Mouse (Mus musculus): ENCODE data around the gene Vmac. TPM values are rescaled to one million over a fixed set of nuclear protein-coding genes. Genes with fewer than 3 reads are reported as not detected.

The Vmac gene
- polyA plus RNA-seq (2014; fragmentation: Illumina TruSeq; extraction: RNeasy Lipid Tissue Mini Kit (QIAGEN cat#74804); ENCODE audit: low read depth, low replicate concordance): 5.9 TPM

DNA sequence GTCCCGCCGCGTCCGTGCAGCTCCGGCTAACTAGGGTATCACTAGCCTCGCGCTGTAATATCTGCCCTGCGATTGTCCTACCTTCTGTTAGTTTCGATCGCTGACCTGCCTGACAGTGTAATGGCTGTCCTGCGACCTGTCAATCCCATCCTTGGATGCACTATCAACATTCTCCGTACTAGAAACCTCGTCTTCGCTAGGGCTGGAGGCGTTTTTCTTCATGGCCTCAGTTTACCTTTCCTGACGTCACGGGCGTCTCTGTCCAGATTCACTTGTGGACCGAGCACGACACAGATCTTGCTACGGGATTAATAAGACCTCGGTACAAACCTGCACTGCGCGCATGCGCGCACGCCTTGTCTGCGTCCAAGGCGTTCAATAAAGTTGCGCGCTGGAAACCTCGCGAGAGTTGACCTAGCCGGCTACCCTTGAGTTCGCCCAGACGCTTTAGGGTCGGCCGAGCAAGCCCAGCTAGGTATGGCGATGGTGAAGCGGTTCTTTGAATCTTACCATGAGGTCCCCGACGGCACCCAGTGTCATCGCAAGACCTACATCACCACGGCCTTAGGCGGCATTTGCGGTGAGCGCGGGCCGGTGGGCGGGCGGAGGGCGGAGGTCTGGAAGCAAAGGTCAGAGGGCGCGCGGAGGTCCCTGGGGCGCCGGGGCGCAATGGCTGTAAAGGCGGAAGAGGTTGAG, at the start of gene Vmac, which contains the start of gene Ndufa11:
Gene Vmac (minus strand): TSS at position 660 of the 696 bp plus-strand sequence.
Gene Ndufa11 (plus strand): TSS at position 405 of the 696 bp plus-strand sequence.

DNA sequence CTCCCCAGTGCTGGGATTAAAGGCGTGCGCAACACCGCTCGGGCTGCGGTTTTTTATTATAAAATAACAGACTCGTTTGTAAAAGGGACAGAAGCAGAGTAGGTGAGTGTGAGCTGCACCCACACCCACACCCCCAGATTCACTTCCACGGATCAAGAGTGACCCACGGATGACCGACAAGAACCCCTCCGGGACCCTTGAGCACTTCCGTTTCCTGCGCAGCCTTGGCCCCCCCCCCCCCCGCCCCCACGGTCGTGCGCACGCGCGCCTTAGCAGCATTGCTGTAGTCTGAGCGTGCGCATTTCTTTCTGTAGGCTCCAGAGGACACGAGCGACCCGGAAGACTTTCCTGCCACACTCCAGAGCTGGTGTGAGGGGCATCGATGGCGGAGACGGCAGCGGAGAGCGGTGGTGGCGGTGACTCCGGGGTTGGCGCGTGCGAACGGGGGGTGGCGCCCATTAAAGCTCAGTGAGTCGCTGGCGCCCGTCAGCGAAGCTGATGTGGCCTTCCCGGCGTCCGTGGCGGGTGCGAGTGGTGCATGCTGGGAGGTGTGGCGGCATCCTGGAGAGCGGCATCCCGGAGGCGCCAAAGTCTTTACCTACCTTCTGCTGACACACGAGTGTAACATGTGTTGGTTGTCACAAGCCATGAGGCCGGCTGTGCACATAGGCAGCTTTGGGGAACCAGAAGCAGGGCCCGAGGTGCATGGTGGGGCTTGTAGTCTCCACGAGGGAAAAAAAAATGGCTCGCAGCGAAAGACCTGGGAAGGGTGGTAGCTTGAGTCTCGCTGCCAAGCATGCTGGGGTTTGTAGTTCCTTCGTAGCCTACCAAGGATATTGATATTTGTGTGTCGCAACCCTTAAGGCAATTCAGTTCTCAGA, 46.9 kb upstream of the Vmac start, which contains the start of gene Dus3l:
Gene Dus3l (plus strand): TSS at position 284 of the 881 bp plus-strand sequence.

DNA sequence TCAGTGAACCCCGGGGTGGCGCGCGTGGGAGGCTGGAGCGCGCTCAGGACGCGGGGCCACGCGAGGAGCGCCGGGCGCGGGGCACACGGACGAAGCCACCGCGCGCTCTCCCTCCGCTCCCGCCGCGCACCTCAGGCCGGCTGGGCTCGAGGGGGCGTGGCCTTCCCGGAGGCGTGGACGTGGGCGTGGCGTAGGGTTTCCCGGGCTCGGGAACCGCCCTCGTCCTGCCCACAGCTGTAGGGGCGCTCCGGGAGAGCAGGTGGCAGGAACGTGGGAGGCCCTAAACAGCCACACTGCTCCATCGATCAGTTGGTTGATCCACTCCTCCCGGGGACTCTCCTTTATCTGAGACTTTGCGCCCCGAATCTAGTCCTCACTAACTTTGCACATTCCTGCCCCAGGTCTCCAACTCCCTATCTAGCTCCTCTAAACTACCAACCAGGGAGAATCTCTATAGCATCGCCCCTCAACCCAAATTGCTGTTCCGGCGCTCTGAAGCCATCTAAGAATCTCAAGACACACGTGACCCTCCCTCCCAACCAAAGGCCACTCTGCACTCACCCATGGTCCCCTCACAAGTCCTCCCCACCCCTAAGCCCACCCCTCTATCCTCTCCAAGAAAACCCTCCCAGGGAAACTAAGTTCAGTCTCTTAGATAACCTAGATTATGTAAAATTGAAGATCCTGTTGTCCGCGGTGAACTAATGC, 39.7 kb upstream of the Vmac start, which contains the start of gene Nrtn:
Gene Nrtn (minus strand): TSS at position 115 of the 708 bp plus-strand sequence.

DNA sequence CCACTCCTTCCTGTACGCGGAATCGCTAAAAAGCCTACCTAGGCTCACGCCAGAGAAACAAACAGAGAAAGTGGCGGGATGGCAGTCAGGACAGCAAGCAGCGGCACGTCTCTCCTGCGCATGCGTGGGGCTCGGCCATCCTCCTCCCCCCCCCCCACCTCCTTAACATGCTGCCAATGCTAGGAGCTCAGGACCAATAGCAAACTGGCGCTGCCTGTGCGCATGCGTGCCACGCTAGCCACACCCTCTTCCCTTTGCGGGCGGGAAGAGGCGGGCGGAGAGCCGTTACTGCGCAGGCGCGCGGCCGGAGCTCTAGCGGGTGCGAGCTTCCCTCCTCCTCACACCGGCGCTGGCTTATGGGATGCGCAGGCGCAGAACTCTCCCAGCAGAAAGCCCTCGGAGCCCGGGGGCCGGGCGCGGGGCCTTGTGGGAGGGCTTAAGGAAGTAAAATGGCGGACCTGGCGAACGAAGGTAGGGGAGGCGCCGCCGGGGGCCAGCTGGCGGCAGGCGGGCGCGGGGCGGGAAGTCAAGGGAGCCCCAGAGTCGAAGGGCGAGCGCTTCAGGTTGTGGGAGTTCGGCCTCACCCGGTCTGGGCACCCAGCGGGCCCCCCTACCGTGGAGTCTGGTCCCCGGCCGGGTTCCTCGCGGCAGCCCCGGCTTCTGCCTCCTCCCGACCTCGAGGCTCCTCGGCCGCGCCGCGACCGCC, 44.7 kb downstream of the Vmac start, which contains the start of gene Ranbp3:
Gene Ranbp3 (plus strand): TSS at position 354 of the 706 bp plus-strand sequence.

Other genes starting within 250 kb of the Vmac start
- 46.2 TPM for gene Ptprs, start 241.5 kb downstream of the Vmac start, polyA plus RNA-seq (2014; fragmentation: Illumina TruSeq; extraction: RNeasy Lipid Tissue Mini Kit (QIAGEN cat#74804); ENCODE audit: low read depth, low replicate concordance)
- gene Znrf4, start 205.6 kb downstream of the Vmac start, polyA plus RNA-seq (2014; fragmentation: Illumina TruSeq; extraction: RNeasy Lipid Tissue Mini Kit (QIAGEN cat#74804); ENCODE audit: low read depth, low replicate concordance): not detected
- gene Gm20219, start 163.6 kb downstream of the Vmac start, polyA plus RNA-seq (2014; fragmentation: Illumina TruSeq; extraction: RNeasy Lipid Tissue Mini Kit (QIAGEN cat#74804); ENCODE audit: low read depth, low replicate concordance): not detected
- 63.1 TPM for gene Safb2, start 133.4 kb downstream of the Vmac start, polyA plus RNA-seq (2014; fragmentation: Illumina TruSeq; extraction: RNeasy Lipid Tissue Mini Kit (QIAGEN cat#74804); ENCODE audit: low read depth, low replicate concordance)
- gene Safb, start 133.2 kb downstream of the Vmac start, polyA plus RNA-seq (2014; fragmentation: Illumina TruSeq; extraction: RNeasy Lipid Tissue Mini Kit (QIAGEN cat#74804); ENCODE audit: low read depth, low replicate concordance): 89.3 TPM
- gene 2410015M20Rik, start 108.3 kb downstream of the Vmac start, polyA plus RNA-seq (2014; fragmentation: Illumina TruSeq; extraction: RNeasy Lipid Tissue Mini Kit (QIAGEN cat#74804); ENCODE audit: low read depth, low replicate concordance): 302 TPM
- gene Rpl36, start 104.6 kb downstream of the Vmac start, polyA plus RNA-seq (2014; fragmentation: Illumina TruSeq; extraction: RNeasy Lipid Tissue Mini Kit (QIAGEN cat#74804); ENCODE audit: low read depth, low replicate concordance): 1,063 TPM
- 125 TPM for gene Lonp1, start 91.1 kb downstream of the Vmac start, polyA plus RNA-seq (2014; fragmentation: Illumina TruSeq; extraction: RNeasy Lipid Tissue Mini Kit (QIAGEN cat#74804); ENCODE audit: low read depth, low replicate concordance)
- not detected for gene Catsperd, start 89.9 kb downstream of the Vmac start, polyA plus RNA-seq (2014; fragmentation: Illumina TruSeq; extraction: RNeasy Lipid Tissue Mini Kit (QIAGEN cat#74804); ENCODE audit: low read depth, low replicate concordance)
- 35.0 TPM for gene Ranbp3, start 44.7 kb downstream of the Vmac start, polyA plus RNA-seq (2014; fragmentation: Illumina TruSeq; extraction: RNeasy Lipid Tissue Mini Kit (QIAGEN cat#74804); ENCODE audit: low read depth, low replicate concordance)
- 933 TPM for gene Ndufa11, start 255 bp downstream of the Vmac start, polyA plus RNA-seq (2014; fragmentation: Illumina TruSeq; extraction: RNeasy Lipid Tissue Mini Kit (QIAGEN cat#74804); ENCODE audit: low read depth, low replicate concordance)
- gene Nrtn, start 39.5 kb upstream of the Vmac start, polyA plus RNA-seq (2014; fragmentation: Illumina TruSeq; extraction: RNeasy Lipid Tissue Mini Kit (QIAGEN cat#74804); ENCODE audit: low read depth, low replicate concordance): 10.2 TPM
- 21.5 TPM for gene Dus3l, start 46.7 kb upstream of the Vmac start, polyA plus RNA-seq (2014; fragmentation: Illumina TruSeq; extraction: RNeasy Lipid Tissue Mini Kit (QIAGEN cat#74804); ENCODE audit: low read depth, low replicate concordance)
- gene Prr22, start 52.2 kb upstream of the Vmac start, polyA plus RNA-seq (2014; fragmentation: Illumina TruSeq; extraction: RNeasy Lipid Tissue Mini Kit (QIAGEN cat#74804); ENCODE audit: low read depth, low replicate concordance): 1.6 TPM
- gene Rfx2, start 113.0 kb upstream of the Vmac start, polyA plus RNA-seq (2014; fragmentation: Illumina TruSeq; extraction: RNeasy Lipid Tissue Mini Kit (QIAGEN cat#74804); ENCODE audit: low read depth, low replicate concordance): 4.3 TPM
- not detected for gene Acsbg2, start 156.4 kb upstream of the Vmac start, polyA plus RNA-seq (2014; fragmentation: Illumina TruSeq; extraction: RNeasy Lipid Tissue Mini Kit (QIAGEN cat#74804); ENCODE audit: low read depth, low replicate concordance)
- not detected for gene 1700061G19Rik, start 157.5 kb upstream of the Vmac start, polyA plus RNA-seq (2014; fragmentation: Illumina TruSeq; extraction: RNeasy Lipid Tissue Mini Kit (QIAGEN cat#74804); ENCODE audit: low read depth, low replicate concordance)
- gene Mllt1, start 217.4 kb upstream of the Vmac start, polyA plus RNA-seq (2014; fragmentation: Illumina TruSeq; extraction: RNeasy Lipid Tissue Mini Kit (QIAGEN cat#74804); ENCODE audit: low read depth, low replicate concordance): 23.8 TPM

Data from heart, adult 10 weeks (tissue).